9 mouse cellular contexts compared by ENCODE assay signal in the genomic region with DNA sequence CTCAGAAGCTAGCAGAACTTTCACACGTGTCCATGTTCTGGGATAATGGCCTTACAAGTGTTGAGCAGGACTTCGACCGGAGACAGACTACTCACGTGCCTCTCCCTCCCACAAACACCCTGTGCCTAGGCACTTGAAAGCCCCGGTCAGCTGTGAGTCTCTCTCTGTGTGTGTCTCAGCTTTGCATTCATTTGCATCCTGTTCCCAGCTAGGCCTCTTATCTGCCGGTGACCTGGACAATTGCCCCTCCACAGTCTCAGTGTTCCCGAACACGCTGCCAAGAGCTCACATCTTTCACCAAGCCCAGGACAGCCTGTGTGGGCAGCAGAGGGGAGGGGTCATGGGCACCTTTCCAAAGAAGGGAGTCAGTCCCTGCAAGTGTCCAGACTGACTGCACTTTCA. TPM values are rescaled to one million over a fixed set of nuclear protein-coding genes. Genes with fewer than 3 reads are reported as not detected.
DNase-seq lines count a peak whose midpoint lies in the region; ATAC-seq and TF ChIP-seq lines count a peak whose summit lies in the region.
"Had no signal": no experiment of that assay in that cellular context is flagged by ENCODE, and none has a peak within 500 bp of the region (broad histone marks: within the 10 kb centered on the region; RNA-seq: fewer than 3 reads in every experiment).

No protein-coding gene starts in this region.

- WGBS in forebrain, embryonic 15.5 days, result 7% methylated on average over 8 of the region's 8 CpGs
- 6% methylated on average over 8 of the region's 8 CpGs for WGBS in intestine, postnatal 0 days
- 6% methylated on average over 8 of the region's 8 CpGs for WGBS in lung, postnatal 0 days

- H3K27me3 ChIP-seq in megakaryocyte, embryonic 14.5 days (replicated peaks), result peaks cover 89% of the 10 kb centered on the region
- peaks cover 27% of the 10 kb centered on the region for H3K27me3 ChIP-seq in forebrain, embryonic 15.5 days
- no peaks in the 10 kb centered on the region; the same call in 1 of the 2 replicates for H3K27me3 ChIP-seq in intestine, postnatal 0 days (replicated peaks; ENCODE audit: control insufficient read depth, insufficient read depth, low read length)
- no peaks in the 10 kb centered on the region for H3K27me3 ChIP-seq in lung, postnatal 0 days (replicated peaks; ENCODE audit: insufficient read depth, low read length)

- no peak for TF ChIP-seq CTCF in intestine, postnatal 0 days (IDR thresholded peaks at IDR 0.05; ENCODE audit: low read depth)
- TF ChIP-seq CTCF in lung, postnatal 0 days (IDR thresholded peaks at IDR 0.05), result no peak

- H3K9me3 ChIP-seq in megakaryocyte, embryonic 14.5 days, result no peaks in the 10 kb centered on the region
- H3K9me3 ChIP-seq in forebrain, embryonic 15.5 days, result no peaks in the 10 kb centered on the region
- no peaks in the 10 kb centered on the region for H3K9me3 ChIP-seq in intestine, postnatal 0 days (ENCODE audit: control insufficient read depth)
- H3K9me3 ChIP-seq in lung, postnatal 0 days (ENCODE audit: low read length), result no peaks in the 10 kb centered on the region
- H3K9me3 ChIP-seq: limb, embryonic 12.5 days had no signal

- DNase-seq in lung, postnatal 0 days (ENCODE audit: low spot score), result peak; percentile 73
- DNase-seq in c-Kit-positive CD71-positive TER-119-positive erythroid progenitor cells, embryonic 14.5 days (ENCODE audit: low spot score), result no peak
- no peak for DNase-seq in layer of hippocampus, adult 11-12 months (ENCODE audit: low spot score)
- no peak for DNase-seq in cerebellum, adult 9-10 months

- peak overlapping the region; percentile 92; the same call in 1 of the 2 replicates for H3K4me2 ChIP-seq in forebrain, embryonic 15.5 days (replicated peaks)
- peak overlapping the region; percentile 94 for H3K4me2 ChIP-seq in intestine, postnatal 0 days (replicated peaks; ENCODE audit: low read depth)
- peak overlapping the region; percentile 92 for H3K4me2 ChIP-seq in lung, postnatal 0 days (replicated peaks; ENCODE audit: low read depth, low read length)

- peak; percentile 72 for TF ChIP-seq EP300 in lung, postnatal 0 days (IDR thresholded peaks at IDR 0.05)

- no peak overlapping the region for H3K9ac ChIP-seq in forebrain, embryonic 15.5 days (replicated peaks)
- H3K9ac ChIP-seq in intestine, postnatal 0 days (ENCODE audit: low read depth, low read length), result no peak overlapping the region
- H3K9ac ChIP-seq in lung, postnatal 0 days (replicated peaks; ENCODE audit: low read depth), result no peak overlapping the region

- H3K36me3 ChIP-seq in megakaryocyte, embryonic 14.5 days (replicated peaks; ENCODE audit: low read length), result no peaks in the 10 kb centered on the region
- H3K36me3 ChIP-seq in forebrain, embryonic 15.5 days, result no peaks in the 10 kb centered on the region
- H3K36me3 ChIP-seq in intestine, postnatal 0 days (ENCODE audit: control insufficient read depth, insufficient read depth), result no peaks in the 10 kb centered on the region
- 0 out of 2 replicates have a peak, but pooled peaks cover 4% of the 10 kb centered on the region for H3K36me3 ChIP-seq in lung, postnatal 0 days (ENCODE audit: insufficient read depth, low read length)
- H3K36me3 ChIP-seq: limb, embryonic 12.5 days had no signal

- H3K27ac ChIP-seq in forebrain, embryonic 15.5 days (replicated peaks), result no peak overlapping the region
- H3K27ac ChIP-seq in intestine, postnatal 0 days (ENCODE audit: low read depth, low read length), result peak overlapping the region; percentile 78; the same call in 1 of the 2 replicates
- H3K27ac ChIP-seq in lung, postnatal 0 days (ENCODE audit: low read length), result peak overlapping the region; percentile 90
- H3K27ac ChIP-seq: limb, embryonic 12.5 days had no signal

- peak overlapping the region; percentile 40 for H3K4me3 ChIP-seq in megakaryocyte, embryonic 14.5 days (replicated peaks)
- H3K4me3 ChIP-seq in forebrain, embryonic 15.5 days, result no peak overlapping the region
- no peak overlapping the region for H3K4me3 ChIP-seq in intestine, postnatal 0 days (ENCODE audit: low read depth, low read length)
- H3K4me3 ChIP-seq in lung, postnatal 0 days (ENCODE audit: low read depth, low read length), result no peak overlapping the region; the same call in 1 of the 2 replicates

- ATAC-seq in megakaryocyte, adult 5-6 weeks (ENCODE audit: poor library complexity, severe bottlenecking), result no peak
- ATAC-seq in forebrain, embryonic 15.5 days (replicated peaks), result no peak
- ATAC-seq in intestine, postnatal 0 days, result peak; percentile 41
- ATAC-seq in lung, postnatal 0 days, result peak; percentile 63

- H3K4me1 ChIP-seq in megakaryocyte, embryonic 14.5 days, result peaks cover 25% of the 10 kb centered on the region
- H3K4me1 ChIP-seq in forebrain, embryonic 15.5 days, result peaks cover 34% of the 10 kb centered on the region
- H3K4me1 ChIP-seq in intestine, postnatal 0 days (replicated peaks; ENCODE audit: control insufficient read depth, insufficient read depth, low read length), result peaks cover 10% of the 10 kb centered on the region
- H3K4me1 ChIP-seq in lung, postnatal 0 days (ENCODE audit: insufficient read depth, low read depth, low read length), result peaks cover 11% of the 10 kb centered on the region

RNA-seq across cellular contexts. Expression of gene Card10, which starts 0.7 kb away (rescaled TPM):
- polyA plus RNA-seq in megakaryocyte, embryonic 14.5 days (2012; ENCODE audit: insufficient read depth, low replicate concordance), result 1.5 and 2.1 TPM in 2 replicates
- 2.3 and 2.7 TPM in 2 replicates for total RNA-seq in megakaryocyte, adult 5-6 weeks (2015)
- total RNA-seq in megakaryocyte, adult 5-6 weeks (2017), result 0.92 and 1.1 TPM in 2 replicates
- polyA plus RNA-seq in forebrain, embryonic 15.5 days (2015; fragmentation: Nextera tagmentation; extraction: Ambion mirVana), result 1.3 and 1.7 TPM in 2 replicates
- polyA plus RNA-seq in intestine, postnatal 0 days (2015; fragmentation: Nextera tagmentation; extraction: Ambion mirVana), result 3.2 and 3.9 TPM in 2 replicates
- polyA plus RNA-seq in lung, postnatal 0 days (2015; fragmentation: Nextera tagmentation; extraction: Ambion mirVana), result 7.5 and 8.3 TPM in 2 replicates

RNA-seq across cellular contexts. Expression of gene Mfng, which starts 30.2 kb away (rescaled TPM):
- 36.6 and 48.4 TPM in 2 replicates for polyA plus RNA-seq in megakaryocyte, embryonic 14.5 days (2012; ENCODE audit: insufficient read depth, low replicate concordance)
- 8.8 and 9.8 TPM in 2 replicates for total RNA-seq in megakaryocyte, adult 5-6 weeks (2015)
- 5.7 and 5.8 TPM in 2 replicates for total RNA-seq in megakaryocyte, adult 5-6 weeks (2017)
- polyA plus RNA-seq in forebrain, embryonic 15.5 days (2015; fragmentation: Nextera tagmentation; extraction: Ambion mirVana), result 77.9 and 85.9 TPM in 2 replicates
- polyA plus RNA-seq in intestine, postnatal 0 days (2015; fragmentation: Nextera tagmentation; extraction: Ambion mirVana), result 7.2 and 7.6 TPM in 2 replicates
- 47.8 and 52.9 TPM in 2 replicates for polyA plus RNA-seq in lung, postnatal 0 days (2015; fragmentation: Nextera tagmentation; extraction: Ambion mirVana)

RNA-seq across cellular contexts. Expression of gene Cdc42ep1, which starts 38.9 kb away (rescaled TPM):
- polyA plus RNA-seq in megakaryocyte, embryonic 14.5 days (2012; ENCODE audit: insufficient read depth, low replicate concordance), result 1.2 and 3.7 TPM in 2 replicates
- not detected in 2 replicates for total RNA-seq in megakaryocyte, adult 5-6 weeks (2015)
- 0.26 TPM in 1 of 2 replicates, not detected in the other for total RNA-seq in megakaryocyte, adult 5-6 weeks (2017)
- 7.6 and 9.0 TPM in 2 replicates for polyA plus RNA-seq in forebrain, embryonic 15.5 days (2015; fragmentation: Nextera tagmentation; extraction: Ambion mirVana)
- polyA plus RNA-seq in intestine, postnatal 0 days (2015; fragmentation: Nextera tagmentation; extraction: Ambion mirVana), result 16.8 and 17.0 TPM in 2 replicates
- polyA plus RNA-seq in lung, postnatal 0 days (2015; fragmentation: Nextera tagmentation; extraction: Ambion mirVana), result 107 and 109 TPM in 2 replicates

RNA-seq across cellular contexts. Expression of gene Lgals2, which starts 51.8 kb away (rescaled TPM):
- polyA plus RNA-seq in megakaryocyte, embryonic 14.5 days (2012; ENCODE audit: insufficient read depth, low replicate concordance), result not detected in 2 replicates
- total RNA-seq in megakaryocyte, adult 5-6 weeks (2015), result not detected in 2 replicates
- 0.26 TPM in 1 of 2 replicates, not detected in the other for total RNA-seq in megakaryocyte, adult 5-6 weeks (2017)
- polyA plus RNA-seq in forebrain, embryonic 15.5 days (2015; fragmentation: Nextera tagmentation; extraction: Ambion mirVana), result not detected in 2 replicates
- 787 and 833 TPM in 2 replicates for polyA plus RNA-seq in intestine, postnatal 0 days (2015; fragmentation: Nextera tagmentation; extraction: Ambion mirVana)
- polyA plus RNA-seq in lung, postnatal 0 days (2015; fragmentation: Nextera tagmentation; extraction: Ambion mirVana), result 1.6 and 2.4 TPM in 2 replicates
- polyA plus RNA-seq: limb, embryonic 12.5 days had no signal

Comparison
In these comparisons a context has a peak if more than half of its experiments do, and no peak if none do; other contexts are left out.
1. ATAC-seq: peak in intestine, postnatal 0 days (single experiment) and lung, postnatal 0 days (single experiment); none in megakaryocyte, adult 5-6 weeks (single experiment) and forebrain, embryonic 15.5 days (single experiment).
2. Peak in every context shown above with its lines, with median percentiles within 50 percentile points of each other: H3K4me2 ChIP-seq.